Mouse (Mus musculus) cerebellum, postnatal 25 days (tissue): ENCODE measurements around the gene Scd2.
"Not testable (repeated sequence)": the region's sequence is repeated elsewhere in the genome, so short reads cannot be mapped to it uniquely, and the experiment has no call there.

Source experiments
- DNase-seq, 2 experiments: peaks; one replicate each; pipeline ENCODE4 v3.0.0; 2021; ENCODE audit warnings: mixed read lengths in 2 of 2

Scd2 gene

DNA sequence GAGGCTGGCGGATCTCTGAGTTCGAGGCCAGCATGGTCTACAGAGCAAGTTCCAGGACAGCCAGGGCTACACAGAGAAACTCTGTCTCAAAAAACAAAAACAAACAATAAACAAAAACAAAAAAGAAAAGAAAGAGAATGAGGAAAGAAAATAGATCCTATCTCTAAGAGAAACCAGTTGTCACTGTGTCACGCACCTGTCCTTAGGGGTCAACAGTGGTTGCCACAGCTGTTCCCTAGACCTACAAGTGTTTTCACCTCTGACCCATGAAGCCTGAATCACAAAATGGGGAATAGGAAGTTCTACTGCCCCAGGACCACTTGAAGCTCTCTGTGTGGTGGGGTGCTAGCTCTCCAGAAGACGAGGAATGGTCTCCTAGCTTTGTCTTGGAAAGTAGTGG is 19.0 kb upstream of the Scd2 start:
- DNase-seq, result no peak

DNA sequence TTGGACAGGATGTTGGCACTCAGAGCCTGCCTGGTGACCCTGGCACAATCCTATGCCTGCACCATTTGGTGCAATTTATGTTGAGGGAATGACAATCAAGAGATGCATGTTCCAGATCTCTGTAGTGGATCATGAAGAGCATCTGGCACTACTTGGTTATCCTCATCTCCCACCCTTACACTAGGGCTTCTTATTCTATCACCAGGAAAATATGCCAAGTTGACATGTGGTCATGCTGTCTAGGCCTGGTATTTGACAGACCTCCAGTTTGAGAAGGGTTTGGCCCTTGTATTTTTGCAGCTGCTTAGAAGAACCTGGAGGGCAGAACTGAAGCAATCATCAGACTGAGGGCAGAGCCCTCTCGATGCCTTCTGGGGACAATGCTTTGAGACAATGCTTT is 18.1 kb upstream of the Scd2 start:
- DNase-seq, result no peak

- peak in 1 of 2 experiments; percentile 31 for DNase-seq
Measured at GRCm38 (mm10) chr19:44276861-44277260, 16.6 kb upstream of the Scd2 start.

DNA sequence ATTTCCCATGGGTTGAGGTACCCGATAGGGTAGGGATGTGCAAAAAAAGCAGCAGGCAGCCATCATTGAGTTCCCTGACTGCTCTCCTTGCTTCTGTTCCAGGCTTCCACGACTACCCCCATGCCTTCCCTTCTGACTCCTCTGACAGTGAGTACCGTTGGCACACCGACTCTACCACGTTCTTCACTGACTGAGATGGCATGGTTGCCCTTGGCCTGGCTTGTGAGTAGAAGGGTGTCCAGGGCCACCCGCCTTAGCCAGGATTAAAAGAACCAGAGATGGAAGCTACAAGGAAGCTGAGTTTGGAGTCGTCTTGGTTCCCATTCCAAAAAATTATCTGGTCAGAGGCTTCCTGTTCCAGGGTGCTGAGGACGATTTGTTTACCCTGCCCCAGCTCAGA is 15.5 kb upstream of the Scd2 start:
- no peak for DNase-seq

- no peak for DNase-seq
Measured at GRCm38 (mm10) chr19:44280755-44281154, 12.7 kb upstream of the Scd2 start.

GRCm38 (mm10) chr19:44281825-44282447 is 11.5 kb upstream of the Scd2 start:
- DNase-seq, result not testable (repeated sequence)

- DNase-seq, result no peak
Measured at GRCm38 (mm10) chr19:44282534-44283156, 10.8 kb upstream of the Scd2 start.

GRCm38 (mm10) chr19:44283157-44284024 is 10.1 kb upstream of the Scd2 start:
- no peak for DNase-seq

GRCm38 (mm10) chr19:44284025-44284695 is 9.3 kb upstream of the Scd2 start:
- peak; percentile 91 to 96 for DNase-seq

- DNase-seq, result no peak
Measured at GRCm38 (mm10) chr19:44284723-44285122, 8.8 kb upstream of the Scd2 start.

DNA sequence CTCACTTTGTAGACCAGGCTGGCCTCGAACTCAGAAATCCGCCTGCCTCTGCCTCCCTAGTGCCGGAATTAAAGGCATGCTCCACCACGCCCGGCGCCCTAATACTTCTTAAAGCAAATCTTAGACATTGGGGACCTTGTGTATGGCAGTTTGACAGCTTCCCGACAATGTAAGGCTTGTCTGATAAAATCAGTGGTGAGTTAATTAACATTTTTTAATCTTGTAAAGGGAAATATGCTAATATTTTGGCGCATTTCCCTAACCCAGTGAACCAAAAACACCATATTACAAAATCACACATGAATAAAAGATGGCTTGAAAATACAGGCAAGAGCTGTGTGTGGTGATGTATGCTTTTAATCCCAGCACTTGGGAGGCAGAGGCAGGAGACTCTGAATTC is 7.9 kb upstream of the Scd2 start:
- DNase-seq, result no peak

DNA sequence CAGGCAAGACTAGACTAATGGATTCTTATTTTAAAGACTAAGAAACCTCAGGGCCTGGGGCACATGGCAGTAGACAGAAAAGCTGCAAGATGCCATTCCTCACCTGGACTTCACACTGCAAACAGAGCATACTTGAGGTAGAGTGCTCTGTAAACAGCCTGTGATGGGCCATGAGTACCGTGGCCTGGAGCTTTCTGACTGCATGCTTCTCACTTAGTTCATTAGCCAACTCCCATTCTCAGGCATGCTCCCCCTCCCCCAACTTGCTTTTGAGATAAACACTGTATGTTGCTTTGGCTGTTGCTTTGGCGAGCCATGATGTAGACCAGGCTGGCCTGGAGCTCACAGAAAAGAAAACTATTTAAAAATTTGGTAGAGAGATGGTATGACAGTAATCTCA is 7.4 kb upstream of the Scd2 start:
- no peak for DNase-seq

DNA sequence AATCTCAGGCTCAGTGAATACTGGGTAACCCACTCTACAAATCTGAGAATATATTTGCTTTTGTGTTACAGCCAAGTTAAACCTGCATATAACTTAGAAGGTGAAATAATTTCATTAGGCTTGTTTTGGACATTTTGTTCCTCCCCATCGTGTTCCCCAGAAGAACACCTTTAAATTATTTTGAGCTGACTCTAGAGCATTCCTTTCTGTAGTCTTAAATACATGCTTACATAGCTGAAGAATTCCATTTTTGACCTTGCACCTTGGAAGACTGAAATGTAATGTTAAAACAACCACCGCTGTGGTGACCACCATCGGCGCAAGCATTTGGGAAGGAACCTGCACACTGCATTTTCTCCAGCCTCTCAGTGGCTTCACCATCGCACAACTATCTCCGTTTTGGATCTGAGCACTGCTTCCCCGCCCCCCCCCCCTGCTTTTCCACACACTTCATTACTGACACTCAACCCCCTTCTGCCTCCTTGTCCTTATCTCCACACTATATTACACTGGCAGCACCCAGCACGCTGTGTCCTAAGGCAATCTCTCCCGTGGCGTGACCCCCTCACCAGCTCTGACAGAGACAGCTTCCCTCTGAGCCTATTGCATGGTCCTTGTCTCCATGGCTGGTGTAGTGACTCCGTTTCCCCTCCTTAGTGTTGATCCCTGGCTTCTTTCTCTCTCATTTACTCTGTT is 5.9 kb upstream of the Scd2 start:
- DNase-seq, result no peak

DNA sequence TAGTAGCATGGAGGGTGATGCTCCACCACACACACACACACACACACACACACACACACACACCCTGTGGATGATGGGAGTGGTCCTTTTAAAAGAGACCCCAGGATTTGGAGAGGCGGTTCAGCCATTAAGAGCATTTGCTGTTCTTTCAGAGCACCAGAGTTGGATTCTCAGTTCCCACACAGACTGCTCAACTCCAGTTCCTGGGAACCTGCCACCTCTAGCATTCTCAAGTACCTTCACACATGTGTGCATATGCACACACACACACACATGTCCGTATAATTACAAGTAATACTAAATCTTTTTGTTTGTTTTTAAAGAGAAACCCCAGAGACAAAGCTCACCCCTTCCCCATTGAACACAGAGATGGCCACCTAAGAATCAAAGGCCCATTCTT is 1.4 kb upstream of the Scd2 start:
- no peak for DNase-seq

GRCm38 (mm10) chr19:44292483-44292882 is 991 bp upstream of the Scd2 start:
- DNase-seq, result peak; percentile 89 to 90

DNA sequence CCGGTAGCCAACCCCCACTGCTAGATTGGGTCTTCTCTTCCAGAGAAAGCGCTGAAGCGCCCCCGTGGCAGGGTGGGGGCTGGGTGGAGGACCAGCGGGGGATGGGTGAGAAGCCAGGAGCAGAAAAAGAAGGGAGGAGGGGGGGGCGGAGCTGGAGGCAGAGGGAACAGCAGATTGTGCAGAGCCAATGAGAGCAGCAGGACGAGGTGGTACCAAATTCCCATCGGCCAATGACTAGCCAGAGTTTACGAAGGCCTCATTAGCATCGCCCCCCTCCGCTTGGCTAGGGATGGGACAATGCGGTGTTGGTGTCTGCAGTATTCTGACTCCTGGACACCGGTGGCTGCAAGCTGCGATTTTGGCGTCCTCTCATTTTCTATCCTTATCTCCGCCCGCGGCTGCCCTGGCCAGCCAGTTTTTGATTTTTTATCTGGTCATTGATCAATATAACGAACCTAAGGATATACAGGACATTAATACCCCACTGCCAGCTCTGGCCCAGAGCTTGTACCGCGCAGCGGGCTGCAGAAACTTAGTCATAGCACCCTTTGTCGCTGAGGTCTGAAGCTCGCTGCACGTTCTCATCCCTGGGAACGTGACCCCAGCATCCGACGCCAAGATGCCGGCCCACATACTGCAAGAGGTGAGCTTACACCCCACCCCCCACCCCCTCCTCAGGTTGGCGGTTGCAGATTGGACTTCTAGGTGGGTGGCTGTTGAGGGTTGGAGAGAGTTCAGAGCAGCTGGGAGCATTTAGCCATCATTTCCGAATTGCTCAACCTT is 486 bp downstream of the Scd2 start:
- peak; percentile 96 for DNase-seq

- peak; percentile 89 to 93 for DNase-seq
Measured at GRCm38 (mm10) chr19:44294588-44295041, 1.1 kb downstream of the Scd2 start.

DNA sequence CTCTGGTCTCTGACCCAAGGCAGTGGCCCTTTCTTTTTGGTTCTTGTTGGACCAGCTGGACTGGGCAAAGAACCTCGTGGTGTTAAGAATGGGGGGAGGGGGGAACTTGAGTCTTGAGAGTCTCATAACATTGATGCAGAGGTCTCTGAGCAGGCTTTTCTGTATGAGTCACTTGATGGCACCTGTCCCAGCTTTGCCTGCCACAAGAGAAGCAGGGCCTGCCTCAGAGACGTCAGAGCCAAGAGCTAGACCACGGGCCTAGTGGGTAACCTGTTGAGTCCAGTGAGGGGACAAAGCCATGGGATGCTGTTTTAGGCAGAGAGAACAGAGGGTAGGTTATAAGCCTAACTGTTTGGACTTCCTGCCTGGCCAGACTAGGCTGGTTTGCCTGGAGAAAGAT is 1.8 kb downstream of the Scd2 start:
- peak; percentile 56 to 75 for DNase-seq

GRCm38 (mm10) chr19:44295741-44296140 is 2.3 kb downstream of the Scd2 start:
- DNase-seq, result peak; percentile 93 to 94

DNA sequence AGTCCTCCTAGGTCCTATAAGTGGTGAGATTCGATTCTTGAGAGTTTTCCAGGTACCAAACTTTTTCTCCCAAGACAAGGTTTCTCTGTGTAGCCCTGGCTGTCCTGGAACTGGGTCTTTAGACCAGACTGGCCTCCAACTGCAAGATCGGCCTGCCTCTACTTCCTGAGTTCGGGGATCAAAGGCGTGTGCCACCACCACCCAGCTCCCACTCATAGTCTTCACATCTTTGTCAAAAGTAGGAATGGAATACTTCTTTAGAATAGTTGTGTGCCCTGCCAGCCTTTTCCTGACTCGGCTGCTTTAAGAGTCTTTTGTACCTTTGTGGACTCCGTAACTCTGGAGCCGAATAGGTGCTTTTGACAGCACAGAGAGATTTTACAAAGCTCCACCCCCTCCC is 2.7 kb downstream of the Scd2 start:
- DNase-seq, result no peak

GRCm38 (mm10) chr19:44297068-44297760 is 3.7 kb downstream of the Scd2 start:
- DNase-seq, result no peak
